Comparison of ENCODE assay signal across 26 mouse cellular contexts in the genomic region with DNA sequence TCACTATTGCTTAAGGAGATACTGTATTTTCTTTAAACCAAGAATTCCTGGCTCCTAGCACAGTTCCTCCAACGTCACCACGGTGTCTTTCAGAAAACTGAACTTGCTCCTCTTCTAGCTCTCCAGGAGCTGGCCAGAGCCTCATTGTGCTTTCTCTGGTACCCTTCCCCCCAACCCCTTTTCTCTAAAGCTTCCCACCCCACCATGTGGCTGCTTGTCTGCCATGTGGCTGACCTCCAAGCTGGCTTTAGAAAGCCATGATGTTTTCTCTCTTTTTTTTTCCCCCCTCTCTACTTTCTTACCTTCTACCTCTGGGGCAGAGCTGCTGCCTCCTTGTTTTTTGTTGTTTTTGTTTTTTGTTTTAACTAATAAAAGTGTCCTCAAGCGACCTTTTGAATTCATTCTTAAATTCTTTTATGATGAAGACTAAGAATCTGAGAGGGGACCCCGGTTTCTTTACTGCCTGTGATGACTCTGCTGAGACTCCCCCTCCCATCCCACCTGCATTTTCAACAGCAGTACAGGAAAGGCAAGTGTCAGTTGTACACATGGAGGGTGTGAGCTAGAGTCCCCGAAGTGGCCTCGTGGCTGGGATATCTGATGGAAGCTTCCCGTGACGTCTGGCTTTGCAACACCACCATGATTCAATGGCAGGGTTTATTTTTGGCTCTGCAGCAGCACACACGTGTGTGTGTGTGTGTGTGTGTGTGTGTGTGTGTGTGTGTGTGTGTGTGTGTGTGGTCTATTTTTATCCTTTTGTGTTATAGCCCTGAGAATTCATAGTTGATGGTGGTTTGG.
DNase-seq lines count a peak whose midpoint lies in the region; ATAC-seq and TF ChIP-seq lines count a peak whose summit lies in the region.
"Had no signal": no experiment of that assay in that cellular context is flagged by ENCODE, and none has a peak within 500 bp of the region (broad histone marks: within the 10 kb centered on the region; RNA-seq: fewer than 3 reads in every experiment).

No protein-coding gene starts in this region.

- intact Hi-C loops in heart, adult 2 months (cut with DNase I) = no loop called here

- no peak for TF ChIP-seq EP300 in heart, adult 2 months (IDR thresholded peaks at IDR 0.05; ENCODE audit: insufficient read depth, low read depth, low read length)

- no peak overlapping the region for H3K9ac ChIP-seq in heart, adult 2 months (ENCODE audit: low read depth, low read length)
- no peak overlapping the region for H3K9ac ChIP-seq in midbrain, postnatal 0 days (replicated peaks; ENCODE audit: low read length, poor library complexity, severe bottlenecking)
- H3K9ac ChIP-seq in limb, embryonic 12.5 days (replicated peaks) = no peak overlapping the region
- H3K9ac ChIP-seq: forebrain, embryonic 15.5 days; hindbrain, embryonic 12.5 days; liver, embryonic 14.5 days; lung, embryonic 14.5 days; midbrain, embryonic 15.5 days; neural tube, embryonic 12.5 days had no signal

- no peak for ATAC-seq in midbrain, postnatal 0 days (ENCODE audit: low FRiP score)
- ATAC-seq in limb, embryonic 12.5 days (ENCODE audit: insufficient number of reproducible peaks, insufficient read depth, low FRiP score, low TSS enrichment, low read depth) = no peak
- ATAC-seq: forebrain, embryonic 15.5 days; intestine, postnatal 0 days; midbrain, embryonic 15.5 days had no signal

- 34% methylated on average over 9 of the region's 9 CpGs for WGBS in heart, adult 2 months
- WGBS in midbrain, postnatal 0 days = 70% methylated on average over 9 of the region's 9 CpGs
- 79% methylated on average over 9 of the region's 9 CpGs for WGBS in midbrain, embryonic 10.5 days
- WGBS in limb, embryonic 12.5 days = 71% methylated on average over 9 of the region's 9 CpGs

- no peak for TF ChIP-seq POLR2A in heart, adult 2 months (IDR thresholded peaks at IDR 0.05; ENCODE audit: insufficient read depth, low read depth, low read length)

- no peak for TF ChIP-seq CTCF in heart, adult 2 months (IDR thresholded peaks at IDR 0.05)
- no peak for TF ChIP-seq CTCF in midbrain, postnatal 0 days (IDR thresholded peaks at IDR 0.05)

- no peaks in the 10 kb centered on the region for H3K27me3 ChIP-seq in heart, adult 2 months (ENCODE audit: control insufficient read depth, insufficient read depth, low read length)
- H3K27me3 ChIP-seq in midbrain, postnatal 0 days (ENCODE audit: insufficient read depth, low read length) = no peaks in the 10 kb centered on the region
- H3K27me3 ChIP-seq in midbrain, embryonic 10.5 days (ENCODE audit: low read depth, poor library complexity, severe bottlenecking) = no peaks in the 10 kb centered on the region
- H3K27me3 ChIP-seq in limb, embryonic 12.5 days = no peaks in the 10 kb centered on the region
- H3K27me3 ChIP-seq: forebrain, embryonic 15.5 days; hindbrain, embryonic 12.5 days; midbrain, embryonic 15.5 days; neural tube, embryonic 12.5 days had no signal

- H3K4me3 ChIP-seq in heart, adult 2 months = no peak overlapping the region
- H3K4me3 ChIP-seq in midbrain, postnatal 0 days (ENCODE audit: low read depth, low read length) = no peak overlapping the region
- H3K4me3 ChIP-seq in midbrain, embryonic 10.5 days = no peak overlapping the region
- no peak overlapping the region for H3K4me3 ChIP-seq in limb, embryonic 12.5 days (replicated peaks)
- H3K4me3 ChIP-seq: forebrain, embryonic 15.5 days; hindbrain, embryonic 12.5 days; midbrain, embryonic 15.5 days; neural tube, embryonic 12.5 days had no signal

- H3K36me3 ChIP-seq in heart, adult 2 months (ENCODE audit: control insufficient read depth, insufficient read depth, low read length) = no peaks in the 10 kb centered on the region; the same call in 1 of the 2 replicates
- no peaks in the 10 kb centered on the region for H3K36me3 ChIP-seq in midbrain, postnatal 0 days (ENCODE audit: insufficient read depth, low read length)
- no peaks in the 10 kb centered on the region for H3K36me3 ChIP-seq in midbrain, embryonic 10.5 days
- peaks cover 14% of the 10 kb centered on the region for H3K36me3 ChIP-seq in limb, embryonic 12.5 days
- H3K36me3 ChIP-seq: forebrain, embryonic 15.5 days; G1E; hindbrain, embryonic 12.5 days; midbrain, embryonic 15.5 days; neural tube, embryonic 12.5 days had no signal

- no peak overlapping the region for H3K4me2 ChIP-seq in midbrain, postnatal 0 days (ENCODE audit: low read depth, low read length, poor library complexity, severe bottlenecking)
- no peak overlapping the region for H3K4me2 ChIP-seq in limb, embryonic 12.5 days
- H3K4me2 ChIP-seq: forebrain, embryonic 15.5 days; hindbrain, embryonic 12.5 days; lung, embryonic 14.5 days; midbrain, embryonic 15.5 days; neural tube, embryonic 12.5 days had no signal

- no peaks in the 10 kb centered on the region for H3K79me2 ChIP-seq in heart, adult 2 months (replicated peaks; ENCODE audit: control insufficient read depth, insufficient read depth, low read length)

- H3K9me3 ChIP-seq in midbrain, postnatal 0 days (ENCODE audit: low read length) = no peaks in the 10 kb centered on the region
- H3K9me3 ChIP-seq in midbrain, embryonic 10.5 days (replicated peaks) = no peaks in the 10 kb centered on the region; the same call in 1 of the 2 replicates
- H3K9me3 ChIP-seq in limb, embryonic 12.5 days = no peaks in the 10 kb centered on the region
- H3K9me3 ChIP-seq: forebrain, embryonic 15.5 days; hindbrain, embryonic 12.5 days; midbrain, embryonic 15.5 days; neural tube, embryonic 12.5 days had no signal

- peak; percentile 82 for DNase-seq in heart, adult 11 months
- DNase-seq in heart, adult 2 months = no peak
- peak; percentile 56 for DNase-seq in midbrain, postnatal 0 days (ENCODE audit: low spot score)
- no peak for DNase-seq in midbrain, embryonic 10.5 days (ENCODE audit: low spot score)
- no peak for DNase-seq in urinary bladder, adult 18-20 months (ENCODE audit: low spot score in 2 of 2)
- DNase-seq: adrenal gland, adult 8-10 months; cerebellum, adult 9-10 months; gastrocnemius, postnatal 25 days; heart, adult 18-20 months; heart, postnatal 36 days; kidney, adult 9 months; kidney, postnatal 10 days; liver; lung, embryonic 14.5 days; lung, postnatal 14 days; right cerebral cortex, adult 18-20 months; spleen, adult 18-20 months; thymus, postnatal 25 days had no signal

- H3K4me1 ChIP-seq in heart, adult 2 months (ENCODE audit: control insufficient read depth, insufficient read depth, low read length) = no peaks in the 10 kb centered on the region
- H3K4me1 ChIP-seq in midbrain, postnatal 0 days (ENCODE audit: insufficient read depth, low read length) = no peaks in the 10 kb centered on the region
- H3K4me1 ChIP-seq in midbrain, embryonic 10.5 days = no peaks in the 10 kb centered on the region
- H3K4me1 ChIP-seq in limb, embryonic 12.5 days (replicated peaks) = peaks cover 15% of the 10 kb centered on the region
- H3K4me1 ChIP-seq: forebrain, embryonic 15.5 days; hindbrain, embryonic 12.5 days; midbrain, embryonic 15.5 days; neural tube, embryonic 12.5 days had no signal

- H3K27ac ChIP-seq in heart, adult 2 months = no peak overlapping the region
- no peak overlapping the region for H3K27ac ChIP-seq in midbrain, postnatal 0 days (ENCODE audit: low read depth, low read length)
- H3K27ac ChIP-seq in midbrain, embryonic 10.5 days (replicated peaks) = no peak overlapping the region
- H3K27ac ChIP-seq in limb, embryonic 12.5 days = 0 out of 2 replicates have a peak overlapping the region, but pooled peaks have one; percentile 64
- H3K27ac ChIP-seq: forebrain, embryonic 15.5 days; hindbrain, embryonic 12.5 days; liver, embryonic 14.5 days; midbrain, embryonic 15.5 days; neural tube, embryonic 12.5 days had no signal

Comparison
In these comparisons a context has a peak if more than half of its experiments do, and no peak if none do; other contexts are left out.
1. DNase-seq: peak in heart, adult 11 months (single experiment) and midbrain, postnatal 0 days (single experiment); none in heart, adult 2 months (0 of 2), midbrain, embryonic 10.5 days (single experiment) and urinary bladder, adult 18-20 months (0 of 2).